Mouse (Mus musculus): ENCODE measurements around the gene Skint2. TPM values are rescaled to one million over a fixed set of nuclear protein-coding genes. Genes with fewer than 3 reads are reported as not detected.

Gene Skint2
- polyA plus RNA-seq (2015; fragmentation: Nextera tagmentation; extraction: Ambion mirVana) = not detected in 2 replicates

- no peak for ATAC-seq (replicated peaks)
- no peak within 1 kb of the TSS for H3K9ac ChIP-seq
- H3K4me2 ChIP-seq = no peak within 1 kb of the TSS
- 0 out of 2 replicates have a peak, but pooled peaks cover 3% of the 10 kb centered on the region for H3K9me3 ChIP-seq
- 78% methylated on average over 2 of the region's 2 CpGs for WGBS
- H3K4me3 ChIP-seq = no peak within 1 kb of the TSS
- H3K4me1 ChIP-seq = no peaks in the 10 kb centered on the region
- H3K27me3 ChIP-seq (replicated peaks) = no peaks in the 10 kb centered on the region
- H3K36me3 ChIP-seq (replicated peaks) = no peaks in the 10 kb centered on the region
- H3K27ac ChIP-seq = no peak within 1 kb of the TSS
Measured at GRCm38 (mm10) chr4:112556894-112557293, at the start of gene Skint2. TSS of gene Skint2 (plus strand) at chr4:112557194.

Other genes starting within 250 kb of the Skint2 start
- not detected in 2 replicates for gene Skint9, start 123.2 kb upstream of the Skint2 start, polyA plus RNA-seq (2015; fragmentation: Nextera tagmentation; extraction: Ambion mirVana)
- not detected in 2 replicates for gene Skint10, start 217.7 kb downstream of the Skint2 start, polyA plus RNA-seq (2015; fragmentation: Nextera tagmentation; extraction: Ambion mirVana)